Mouse (Mus musculus) urinary bladder, adult 18-20 months (tissue): ENCODE measurements at regions not wholly inside any gene's neighbourhood (a gene's known extent, or its start where the extent isn't known, plus 50 kb on each side); places are given as distances from the start of the nearest gene placed in this dataset.

ENCODE experiments used
- DNase-seq, 2 experiments: peaks; one replicate each; pipeline ENCODE4 v3.0.0; 2022; ENCODE audit warnings: low spot score in 2 of 2, mixed read lengths in 2 of 2

DNA sequence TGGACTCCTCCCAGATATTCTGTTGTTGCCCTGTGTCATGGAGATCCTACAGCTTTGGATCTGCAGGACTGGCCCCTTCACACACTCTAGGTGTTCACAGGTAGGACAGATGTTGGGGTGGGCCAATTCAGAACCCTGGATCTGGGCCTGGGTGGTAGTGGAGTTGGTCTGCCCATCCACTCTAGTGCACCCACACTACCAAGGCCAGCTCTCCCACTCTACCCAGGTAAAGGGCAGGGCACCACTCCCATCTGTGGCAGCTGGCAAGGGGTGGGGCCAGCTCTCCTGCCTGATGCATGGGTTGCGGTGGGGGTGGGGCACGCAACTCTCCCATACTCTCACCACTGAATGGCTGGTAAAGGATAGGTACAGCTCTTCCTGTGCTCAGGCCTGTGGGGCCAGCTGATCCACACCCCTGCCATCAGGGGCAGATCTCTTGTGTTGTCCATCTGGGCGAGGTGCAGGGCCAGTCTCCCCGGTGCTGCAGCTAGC is 76.5 kb downstream of the Gja1 start:
- no peak for DNase-seq

- DNase-seq: no peak
These were observed 78.8 kb downstream of the Gja1 start for GRCm38 (mm10) chr10:56455867-56456468.

DNA sequence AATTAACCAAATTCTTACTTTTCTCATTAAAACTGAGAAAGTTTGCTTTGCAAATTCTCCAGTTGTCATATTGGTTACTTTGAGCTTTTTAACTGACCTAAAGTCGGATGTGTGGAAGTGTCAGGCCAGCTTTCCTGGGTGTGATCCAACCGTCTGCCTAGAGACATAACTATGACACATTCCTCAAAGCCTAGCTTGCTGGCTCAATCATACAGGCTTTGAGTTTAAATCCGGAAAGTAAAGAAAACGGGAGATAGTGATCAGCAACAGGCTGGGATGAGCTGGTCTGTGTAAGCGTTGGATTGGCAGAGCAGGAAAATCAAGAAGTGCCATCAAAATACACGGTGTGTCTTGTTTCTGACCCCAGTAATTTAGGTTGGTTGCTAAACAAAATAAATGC is 91.4 kb downstream of the Gja1 start:
- DNase-seq: no peak

- DNase-seq: peak in 1 of 2 experiments; percentile 12
These were observed 92.0 kb downstream of the Gja1 start for GRCm38 (mm10) chr10:56468993-56469712.

- no peak for DNase-seq
These were observed 92.8 kb downstream of the Gja1 start for GRCm38 (mm10) chr10:56469895-56470294.

GRCm38 (mm10) chr10:56474951-56475350 is 97.8 kb downstream of the Gja1 start:
- DNase-seq: no peak

DNA sequence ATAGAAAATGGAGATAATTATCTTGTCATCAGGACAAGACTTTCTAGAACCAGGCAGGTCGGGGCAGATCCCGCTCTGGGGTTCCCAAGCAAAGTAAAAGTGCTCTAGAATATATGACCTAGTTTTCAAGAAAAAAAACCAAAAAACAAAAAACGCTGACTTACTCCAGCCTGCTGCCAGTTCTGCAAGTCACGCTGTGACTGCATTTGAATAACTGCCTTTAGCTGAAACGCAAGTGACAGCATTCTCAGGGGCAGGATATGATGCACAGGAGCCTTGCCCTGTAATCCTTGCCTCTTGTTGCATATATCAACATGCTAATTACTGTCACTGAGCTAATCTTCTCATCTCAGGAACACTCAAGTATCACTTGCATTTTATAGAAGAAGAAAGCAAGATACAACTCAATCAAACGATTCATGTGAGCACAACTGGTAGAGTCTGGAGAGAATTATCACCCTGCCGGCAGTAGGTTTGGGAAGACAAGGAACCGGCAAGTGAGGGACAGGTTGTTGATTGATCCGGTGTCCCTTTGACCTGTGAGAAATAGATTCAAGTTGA is 105.1 kb downstream of the Gja1 start:
- DNase-seq: no peak

DNA sequence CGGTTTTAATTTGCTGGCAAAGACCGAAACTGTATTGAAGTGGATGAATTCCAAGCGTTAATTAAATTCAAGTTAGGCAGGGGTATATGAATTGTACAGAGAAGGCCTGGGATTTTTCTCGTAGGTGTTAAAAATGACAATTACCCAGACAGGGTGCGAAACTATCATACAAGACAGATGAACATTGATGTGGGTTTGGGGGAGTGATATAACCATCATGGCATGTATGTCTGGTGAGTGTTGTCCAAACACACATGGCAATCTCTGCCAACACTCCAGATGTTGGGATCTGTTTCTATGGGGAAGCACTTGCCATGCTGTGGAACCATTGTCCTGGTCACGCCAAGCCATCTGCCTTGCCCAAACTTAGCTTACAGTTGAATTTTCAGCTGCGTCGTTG is 107.8 kb downstream of the Gja1 start:
- DNase-seq: no peak

GRCm38 (mm10) chr10:56485746-56486145 is 108.6 kb downstream of the Gja1 start:
- DNase-seq: no peak

DNA sequence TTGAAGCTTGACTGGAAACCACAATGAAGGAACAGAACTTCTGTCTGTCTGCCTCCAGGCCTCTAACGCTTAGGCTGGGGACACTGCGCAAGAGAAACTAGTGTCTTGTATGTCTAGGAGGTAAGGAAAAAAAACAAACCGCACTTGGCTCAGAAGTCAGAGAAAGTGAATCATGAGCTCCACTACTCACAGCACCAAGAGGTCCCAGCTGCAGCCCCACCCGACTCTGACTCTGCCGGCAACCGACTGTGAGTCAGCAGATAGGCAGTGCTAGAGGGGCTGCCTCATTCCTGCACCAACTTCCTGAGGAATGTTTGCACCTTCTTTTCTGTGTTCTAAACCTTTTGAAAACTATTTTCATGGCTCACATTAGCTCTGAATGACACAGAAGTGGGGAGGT is 109.5 kb downstream of the Gja1 start:
- DNase-seq: peak; percentile 7 to 67

GRCm38 (mm10) chr10:56493461-56493860 is 116.3 kb downstream of the Gja1 start:
- no peak for DNase-seq

DNA sequence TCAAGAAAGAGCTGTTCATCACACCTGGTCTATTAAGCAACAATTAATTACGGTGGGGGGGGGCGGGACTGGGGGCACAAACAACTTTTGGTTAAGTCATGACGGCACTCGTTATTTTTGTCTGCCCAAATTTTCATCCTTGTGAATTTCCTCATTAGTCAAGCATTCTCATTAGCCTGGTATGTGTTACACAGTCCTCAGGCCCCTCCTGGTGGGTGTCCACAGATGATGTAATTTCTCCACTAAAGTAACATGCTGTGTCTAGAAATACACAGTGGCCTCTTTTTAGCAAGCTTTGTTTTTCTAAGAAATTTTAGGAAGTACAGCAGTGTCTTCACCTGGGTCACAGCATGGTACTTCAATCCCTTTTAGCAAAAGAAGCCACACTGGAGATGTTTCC is 118.2 kb downstream of the Gja1 start:
- no peak for DNase-seq

- DNase-seq: no peak
These were observed 141.9 kb downstream of the Gja1 start for GRCm38 (mm10) chr10:56519041-56519440.

DNA sequence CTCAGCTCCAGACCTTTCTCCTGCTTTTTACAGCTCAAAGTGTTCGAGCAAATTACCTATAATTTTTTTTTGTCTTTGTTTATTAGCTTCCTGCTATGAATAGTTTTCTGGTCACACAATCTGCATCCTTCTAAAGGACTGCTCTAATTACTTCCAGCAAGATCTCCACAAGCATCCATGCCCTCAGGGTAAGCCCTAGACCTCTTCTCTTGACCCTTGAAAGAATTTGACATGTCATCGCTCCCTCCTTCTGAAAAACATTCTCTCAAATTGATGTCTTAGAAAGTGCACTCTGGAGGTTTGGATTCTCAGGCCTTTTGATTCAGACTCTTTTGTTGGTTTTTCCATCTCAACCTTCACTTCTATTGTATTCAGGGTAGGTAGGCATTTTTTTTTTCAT is 148.7 kb downstream of the Gja1 start:
- no peak for DNase-seq

DNA sequence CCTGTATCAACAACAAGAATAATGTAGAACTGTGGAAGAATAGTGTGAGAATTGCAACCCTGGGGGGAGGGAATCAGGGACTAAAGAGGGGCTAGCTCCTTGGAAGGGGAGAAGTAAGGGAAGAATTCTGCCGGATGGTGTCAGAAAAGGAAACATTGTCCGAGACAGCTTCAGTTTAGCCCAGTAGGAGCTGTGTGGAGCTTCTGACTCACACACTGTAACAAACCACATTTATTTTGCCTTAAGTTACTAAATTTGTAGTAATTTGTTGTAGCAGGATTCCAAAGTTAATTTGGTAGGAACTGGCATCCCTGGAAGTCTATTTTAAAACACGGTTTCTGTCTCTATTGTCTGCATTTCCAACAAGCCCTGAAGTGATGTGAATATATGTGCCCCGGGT is 160.0 kb downstream of the Gja1 start:
- no peak for DNase-seq

DNA sequence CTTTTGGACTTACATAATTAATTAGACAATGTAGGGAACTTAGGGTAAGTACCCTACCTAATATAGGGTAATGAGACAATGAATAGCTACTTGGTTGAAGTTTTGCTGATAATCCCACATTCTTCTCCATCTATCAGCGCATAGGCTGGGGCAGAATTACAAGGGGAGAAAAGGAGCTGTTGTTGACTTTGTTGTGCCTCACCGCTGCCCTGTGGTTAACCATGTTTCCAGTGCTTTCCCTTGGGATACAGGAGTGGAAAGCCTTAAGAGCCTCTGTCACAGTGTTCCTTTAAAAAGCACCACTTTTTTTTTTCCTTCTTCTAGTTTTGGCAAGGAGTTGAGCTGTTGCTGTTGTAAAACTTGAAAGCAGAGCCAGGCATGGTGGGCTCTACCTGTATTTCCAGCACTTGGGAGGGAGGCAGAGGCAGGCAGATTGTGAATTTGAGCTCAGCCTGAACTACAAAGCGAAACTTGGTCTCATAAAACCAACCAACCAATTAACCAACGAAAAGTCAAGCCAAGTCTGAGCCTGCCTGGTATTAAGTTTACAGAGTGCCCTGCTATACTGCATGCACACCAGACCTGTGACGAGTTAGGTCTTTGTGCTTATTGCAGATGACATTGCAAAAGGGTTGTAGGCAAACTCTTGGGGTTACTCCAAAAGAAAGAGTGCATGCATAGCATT is 162.8 kb downstream of the Gja1 start:
- DNase-seq: no peak

DNA sequence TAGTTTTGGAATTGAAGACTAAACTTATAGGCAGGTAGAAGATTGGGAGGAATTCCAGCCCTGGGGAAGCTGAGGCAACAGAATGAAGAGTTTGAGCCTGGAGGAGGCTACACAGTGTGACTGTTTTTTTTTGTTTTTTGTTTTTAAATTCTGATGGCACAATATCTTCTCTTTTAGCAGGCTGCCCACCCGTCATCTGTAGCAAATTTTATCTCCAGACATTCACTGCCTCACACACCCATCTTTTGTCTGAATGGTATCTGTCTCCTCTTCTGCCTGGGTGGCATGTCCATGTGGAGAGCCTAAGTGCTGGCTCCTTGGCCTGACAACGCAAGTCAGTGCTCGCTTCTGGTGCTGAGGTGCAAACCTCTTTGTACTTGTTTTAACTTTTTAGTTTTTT is 165.0 kb downstream of the Gja1 start:
- no peak for DNase-seq

- DNase-seq: no peak
These were observed 168.9 kb downstream of the Gja1 start for GRCm38 (mm10) chr10:56545989-56546388.

DNA sequence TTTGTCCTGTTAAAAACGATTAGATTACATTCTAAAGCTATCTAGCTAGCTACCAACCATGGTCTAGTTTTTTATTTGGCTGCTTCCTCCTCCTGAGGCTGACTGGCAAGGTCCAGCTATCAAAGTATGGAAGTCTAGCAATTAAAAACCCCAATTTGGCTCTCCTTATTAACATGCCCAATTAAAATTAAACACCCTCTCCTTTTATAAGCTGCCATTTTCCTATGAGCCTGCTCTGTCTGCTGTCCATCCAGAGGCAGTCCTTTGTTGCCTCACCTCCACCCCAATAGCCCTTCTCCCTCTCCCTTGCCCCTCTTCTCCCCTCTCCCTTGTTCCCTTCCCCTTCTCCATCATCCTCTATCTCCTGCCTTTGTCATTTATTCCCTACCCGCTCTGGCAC is 169.7 kb downstream of the Gja1 start:
- no peak for DNase-seq

GRCm38 (mm10) chr10:56547825-56548224 is 170.7 kb downstream of the Gja1 start:
- no peak for DNase-seq

- DNase-seq: no peak
These were observed 189.8 kb downstream of the Gja1 start for GRCm38 (mm10) chr10:56566836-56567442.

DNA sequence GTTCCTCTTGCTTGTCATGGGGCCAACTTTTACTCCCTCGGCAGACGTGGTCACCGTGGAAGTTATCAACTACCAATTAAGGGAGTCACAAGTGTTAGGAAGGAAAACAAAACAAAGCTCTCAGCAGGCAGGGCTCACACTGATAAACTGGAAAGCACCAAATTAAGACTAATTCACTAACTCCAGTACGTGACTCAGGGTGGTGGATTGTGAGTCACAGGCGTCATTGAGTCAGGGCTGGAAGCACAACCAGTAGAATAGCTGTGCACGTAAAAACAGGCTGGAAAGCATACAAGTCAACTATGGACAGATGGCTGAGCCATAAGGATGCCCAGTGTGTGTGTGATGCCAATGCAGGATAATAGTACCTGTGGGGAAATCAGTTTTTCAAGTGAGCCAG is 204.9 kb downstream of the Gja1 start:
- DNase-seq: no peak
